Mouse (Mus musculus) CH12.LX (cell line): ENCODE measurements around the gene Gldc.

Source experiments
- JUND ChIP-seq: conservative IDR thresholded peaks from 2 replicates; pipeline ENCODE4 v1.6.1; 2011; ENCODE audit warnings: low read depth, low read length, improper control_type of control experiment
- MEF2A ChIP-seq: IDR thresholded peaks from 2 replicates; pipeline ENCODE4 v1.6.1; 2014; ENCODE audit warnings: low read depth, mild to moderate bottlenecking, inconsistent platforms, low read length, improper control_type of control experiment, borderline replicate concordance

GRCm38 (mm10) chr19:30194999-30195398, 19.8 kb upstream of the Gldc start:
- TF ChIP-seq JUND (no peak), MEF2A (no peak)
